Mouse (Mus musculus): ENCODE results near the gene Nat8f6.

- TF ChIP-seq POLR2A (IDR thresholded peaks at IDR 0.05; ENCODE audit: control insufficient read depth, low read depth, low read length) (no peak), CTCF (IDR thresholded peaks at IDR 0.05; ENCODE audit: control insufficient read depth, insufficient read depth, insufficient replicate concordance, low read depth, low read length) (no peak)
These were observed 40.5 kb upstream of the Nat8f6 start for GRCm38 (mm10) chr6:85861247-85861646.

All from testis, adult 2 months (tissue).